Mouse (Mus musculus) forebrain, embryonic 13.5 days (tissue): ENCODE measurements around the gene Rhobtb1. TPM values are rescaled to one million over a fixed set of nuclear protein-coding genes. Genes with fewer than 3 reads are reported as not detected.

ENCODE experiments used
- ATAC-seq: fragments of 200-750 bp; cut with Nextera tagmentation; 2 replicates; pipeline ENCODE4 v1.8.0; 2017
- H3K27ac ChIP-seq: fragments of 300-500 bp; sonication (generic); 2 replicates; pipeline ENCODE4 v1.5.1; 2015; ENCODE audit warnings: inconsistent platforms, mild to moderate bottlenecking, moderate library complexity
- H3K27me3 ChIP-seq: fragments of 300-500 bp; sonication (generic); 2 replicates; pipeline ENCODE4 v1.6.1; 2015; ENCODE audit warnings: mild to moderate bottlenecking, inconsistent platforms
- H3K36me3 ChIP-seq: fragments of 300-500 bp; sonication (generic); 2 replicates; pipeline ENCODE4 v1.6.1; 2015; ENCODE audit warnings: mild to moderate bottlenecking, inconsistent platforms; ENCODE audit not compliant: poor library complexity, severe bottlenecking
- H3K4me1 ChIP-seq: fragments of 300-500 bp; sonication (generic); 2 replicates; pipeline ENCODE4 v1.6.1; 2015; ENCODE audit warnings: inconsistent platforms
- H3K4me2 ChIP-seq: fragments of 300-500 bp; sonication (generic); 2 replicates; pipeline ENCODE4 v1.6.1; 2015; ENCODE audit warnings: inconsistent platforms, mild to moderate bottlenecking, moderate library complexity
- H3K4me3 ChIP-seq: fragments of 300-500 bp; sonication (generic); 2 replicates; pipeline ENCODE4 v1.5.1; 2015; ENCODE audit warnings: mild to moderate bottlenecking, inconsistent platforms
- H3K9ac ChIP-seq: fragments of 300-500 bp; sonication (generic); 2 replicates; pipeline ENCODE4 v1.6.1; 2015; ENCODE audit warnings: mild to moderate bottlenecking, inconsistent platforms
- H3K9me3 ChIP-seq: fragments of 300-500 bp; sonication (generic); replicated peaks from 2 replicates; pipeline ENCODE4 v1.6.1; 2016; ENCODE audit warnings: inconsistent platforms
- WGBS: fragments of 180-500 bp; shearing (Covaris S2); methylation state at CpG from one replicate; pipeline ENCODE4 v1.1.7; 2015; 5-methylcytosine and 5-hydroxymethylcytosine counted together
- polyA plus RNA-seq: library from polyadenylated mRNA; unstranded; fragments of >200 nt; fragmentation: Nextera tagmentation; extraction: Ambion mirVana; gene quantifications from 2 replicates; pipeline ENCODE4 v1.2.1, GENCODE M21; 2015

The Rhobtb1 gene
- polyA plus RNA-seq, 1 experiment from 2014 or later, result 16.4 TPM

DNA sequence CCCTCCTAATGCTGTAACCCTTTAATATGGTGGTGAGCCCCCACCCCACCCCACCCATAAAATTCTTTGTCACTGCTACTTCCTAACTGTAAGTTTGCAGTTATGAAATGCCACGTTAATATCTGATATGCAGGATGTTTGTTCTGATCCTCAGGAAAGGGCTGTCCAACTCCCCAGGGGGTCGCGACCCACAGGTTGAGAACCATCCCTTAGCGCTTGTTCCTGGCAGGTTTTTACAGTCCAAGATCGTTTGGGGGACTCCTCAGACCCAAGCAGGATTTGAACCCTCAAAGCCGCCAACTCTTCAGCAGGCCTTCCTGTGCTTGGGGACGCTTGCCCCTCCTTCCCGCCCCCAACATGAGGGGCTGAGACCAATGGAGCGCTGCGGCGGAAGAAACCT is 185.0 kb downstream of the Rhobtb1 start:
- Histone ChIP-seq H3K4me3 (no peak overlapping the region), H3K9ac (no peak overlapping the region), H3K36me3 (peaks cover 49% of the 10 kb centered on the region), H3K27ac (no peak overlapping the region), H3K9me3 (no peaks in the 10 kb centered on the region), H3K4me2 (no peak overlapping the region), H3K4me1 (peaks cover 12% of the 10 kb centered on the region; the same call in 1 of the 2 replicates), H3K27me3 (no peaks in the 10 kb centered on the region)
- WGBS, result 93% methylated on average over 11 of the region's 11 CpGs
- no peak for ATAC-seq

- 90% methylated on average over 6 of the region's 6 CpGs for WGBS
- Histone ChIP-seq H3K36me3 (peaks cover 85% of the 10 kb centered on the region), H3K4me2 (no peak overlapping the region)
Measured at GRCm38 (mm10) chr10:69340001-69340400, 188.8 kb downstream of the Rhobtb1 start.

More at GRCm38 (mm10) chr10:69340001-69340400, 188.8 kb downstream of the Rhobtb1 start:
- no peak overlapping the region for H3K9ac ChIP-seq
- 0 out of 2 replicates have a peak, but pooled peaks cover 8% of the 10 kb centered on the region for H3K4me1 ChIP-seq
- no peak overlapping the region for H3K4me3 ChIP-seq
- no peaks in the 10 kb centered on the region for H3K9me3 ChIP-seq
- H3K27ac ChIP-seq, result no peak overlapping the region
- no peaks in the 10 kb centered on the region for H3K27me3 ChIP-seq
- no peak for ATAC-seq

Other genes starting within 250 kb of the Rhobtb1 start
- gene A930033H14Rik, start 61.7 kb downstream of the Rhobtb1 start, polyA plus RNA-seq, result 0.94 and 1.2 TPM in 2 replicates
- gene Cdk1, start 201.5 kb downstream of the Rhobtb1 start, polyA plus RNA-seq, result 365 and 378 TPM in 2 replicates
- 63.5 and 70.9 TPM in 2 replicates for gene Ank3, start 247.3 kb downstream of the Rhobtb1 start, polyA plus RNA-seq